Mouse (Mus musculus) hindbrain, postnatal 0 days (tissue): ENCODE results near the gene Plch2. TPM values are rescaled to one million over a fixed set of nuclear protein-coding genes. Genes with fewer than 3 reads are reported as not detected.
A peak's percentile ranks its signal among the peaks of the same experiment; 100 is the strongest.

Experiments used
- ATAC-seq: fragments of 200-750 bp; cut with Nextera tagmentation; 2 replicates; pipeline ENCODE4 v1.8.0; 2017; ENCODE audit warnings: mild to moderate bottlenecking, moderate TSS enrichment, moderate library complexity
- DNase-seq: peaks from one replicate; pipeline ENCODE4 v3.0.0-alpha.2; 2015; ENCODE audit warnings: low spot score
- H3K27ac ChIP-seq: fragments of 300-500 bp; sonication (generic); 2 replicates; pipeline ENCODE4 v1.5.1; 2014; ENCODE audit warnings: mild to moderate bottlenecking
- H3K27me3 ChIP-seq: fragments of 300-500 bp; sonication (generic); 2 replicates; pipeline ENCODE4 v1.6.1; 2014; ENCODE audit warnings: low read length, mixed read lengths; ENCODE audit not compliant: insufficient read depth
- H3K36me3 ChIP-seq: fragments of 300-500 bp; sonication (generic); 2 replicates; pipeline ENCODE4 v1.6.1; 2014; ENCODE audit warnings: low read length, mixed read lengths; ENCODE audit not compliant: insufficient read depth
- H3K4me1 ChIP-seq: fragments of 300-500 bp; sonication (generic); 2 replicates; pipeline ENCODE4 v1.6.1; 2014; ENCODE audit warnings: antibody characterized with exemption, low read length, mixed read lengths; ENCODE audit not compliant: insufficient read depth
- H3K4me2 ChIP-seq: fragments of 300-500 bp; sonication (generic); 2 replicates; pipeline ENCODE4 v1.6.1; 2014; ENCODE audit warnings: low read depth, mild to moderate bottlenecking, low read length, moderate library complexity, mixed read lengths
- H3K4me3 ChIP-seq: fragments of 300-500 bp; sonication (generic); 2 replicates; pipeline ENCODE4 v1.5.1; 2014; ENCODE audit warnings: low read length
- H3K9ac ChIP-seq: fragments of 300-500 bp; sonication (generic); replicated peaks from 2 replicates; pipeline ENCODE4 v1.6.1; 2014; ENCODE audit warnings: mild to moderate bottlenecking, low read length, moderate library complexity, mixed read lengths
- H3K9me3 ChIP-seq: fragments of 300-500 bp; sonication (generic); 2 replicates; pipeline ENCODE4 v1.6.1; 2016; ENCODE audit warnings: low read length, mixed read lengths
- CTCF ChIP-seq: IDR thresholded peaks from 2 replicates; pipeline ENCODE4 v1.5.1; 2016; ENCODE audit warnings: antibody characterized with exemption, control low read depth, low read depth
- WGBS: fragments of 180-500 bp; shearing (Covaris S2); extraction: QIAGEN DNeasy Blood & Tissue Kit; methylation state at CpG from one replicate; pipeline ENCODE4 v1.1.7; 2014; 5-methylcytosine and 5-hydroxymethylcytosine counted together
- polyA plus RNA-seq: library from polyadenylated mRNA; unstranded; fragments of >200 nt; fragmentation: Nextera tagmentation; extraction: Ambion mirVana; gene quantifications from 2 replicates; pipeline ENCODE4 v1.2.1, GENCODE M21; 2015
- total RNA-seq: library from RNA; depleted of rRNA; stranded (reverse); fragments of >200 nt; gene quantifications from 2 replicates; pipeline ENCODE4 v1.2.3, GENCODE M21; 2014

Plch2 gene
- total and polyA plus RNA-seq, 2 experiments from 2014 or later = 12.5 to 45.7 TPM

GRCm38 (mm10) chr4:155075137-155075536 is 18.6 kb upstream of the Plch2 start:
- WGBS = 87% methylated on average over 9 of the region's 9 CpGs
- peak; percentile 21; the same call in 1 of the 2 replicates for TF ChIP-seq CTCF
- Histone ChIP-seq H3K4me1 (no peaks in the 10 kb centered on the region), H3K4me2 (no peak overlapping the region), H3K27me3 (no peaks in the 10 kb centered on the region), H3K27ac (no peak overlapping the region), H3K9ac (no peak overlapping the region), H3K9me3 (no peaks in the 10 kb centered on the region), H3K4me3 (no peak overlapping the region), H3K36me3 (peaks cover 71% of the 10 kb centered on the region)
- no peak for DNase-seq
- no peak for ATAC-seq

GRCm38 (mm10) chr4:155074418-155074817 is 17.8 kb upstream of the Plch2 start:
- peaks cover 65% of the 10 kb centered on the region for H3K36me3 ChIP-seq
- no peaks in the 10 kb centered on the region for H3K27me3 ChIP-seq
- no peak for TF ChIP-seq CTCF
- no peak for DNase-seq
- H3K9ac ChIP-seq = no peak overlapping the region
- H3K4me1 ChIP-seq = no peaks in the 10 kb centered on the region
- H3K4me3 ChIP-seq = no peak overlapping the region
- WGBS = 50% methylated on average over 9 of the region's 9 CpGs
- no peak overlapping the region for H3K4me2 ChIP-seq
- no peak overlapping the region for H3K27ac ChIP-seq
- ATAC-seq = no peak
- no peaks in the 10 kb centered on the region for H3K9me3 ChIP-seq

GRCm38 (mm10) chr4:155070921-155071320 is 14.3 kb upstream of the Plch2 start:
- WGBS = 78% methylated on average over 5 of the region's 5 CpGs
- no peak overlapping the region for H3K4me3 ChIP-seq
- peaks cover 55% of the 10 kb centered on the region for H3K36me3 ChIP-seq
- DNase-seq (no peak), ATAC-seq (no peak)
- no peak for TF ChIP-seq CTCF
- H3K9me3 ChIP-seq = no peaks in the 10 kb centered on the region
- H3K9ac ChIP-seq = no peak overlapping the region
- no peak overlapping the region for H3K4me2 ChIP-seq
- H3K4me1 ChIP-seq = no peaks in the 10 kb centered on the region
- H3K27me3 ChIP-seq = no peaks in the 10 kb centered on the region
- no peak overlapping the region for H3K27ac ChIP-seq

GRCm38 (mm10) chr4:155070199-155070598 is 13.6 kb upstream of the Plch2 start:
- no peak for TF ChIP-seq CTCF
- H3K27ac ChIP-seq = no peak overlapping the region
- H3K4me1 ChIP-seq = no peaks in the 10 kb centered on the region
- no peaks in the 10 kb centered on the region for H3K27me3 ChIP-seq
- H3K4me2 ChIP-seq = no peak overlapping the region
- WGBS = 93% methylated on average over 13 of the region's 13 CpGs
- H3K9ac ChIP-seq = no peak overlapping the region
- peaks cover 47% of the 10 kb centered on the region for H3K36me3 ChIP-seq
- ATAC-seq (no peak), DNase-seq (no peak)
- H3K9me3 ChIP-seq = no peaks in the 10 kb centered on the region
- H3K4me3 ChIP-seq = no peak overlapping the region

- no peaks in the 10 kb centered on the region for H3K27me3 ChIP-seq
- H3K36me3 ChIP-seq = peaks cover 37% of the 10 kb centered on the region
- H3K4me1 ChIP-seq = no peaks in the 10 kb centered on the region
- DNase-seq (peak; percentile 30), ATAC-seq (no peak)
- H3K9ac ChIP-seq = no peak overlapping the region
- H3K27ac ChIP-seq = no peak overlapping the region
- no peak overlapping the region for H3K4me3 ChIP-seq
- WGBS = 81% methylated on average over 6 of the region's 6 CpGs
- H3K9me3 ChIP-seq = no peaks in the 10 kb centered on the region
- H3K4me2 ChIP-seq = no peak overlapping the region
- TF ChIP-seq CTCF = peak; percentile 43
Observed at GRCm38 (mm10) chr4:155069191-155069590, 12.6 kb upstream of the Plch2 start.

GRCm38 (mm10) chr4:155068357-155068972 is 11.9 kb upstream of the Plch2 start:
- Histone ChIP-seq H3K9ac (no peak overlapping the region), H3K9me3 (no peaks in the 10 kb centered on the region), H3K27ac (no peak overlapping the region), H3K4me3 (no peak overlapping the region), H3K4me2 (no peak overlapping the region), H3K36me3 (peaks cover 30% of the 10 kb centered on the region), H3K27me3 (no peaks in the 10 kb centered on the region), H3K4me1 (no peaks in the 10 kb centered on the region)
- 92% methylated on average over 20 of the region's 20 CpGs for WGBS
- DNase-seq (no peak), ATAC-seq (no peak)
- no peak for TF ChIP-seq CTCF

GRCm38 (mm10) chr4:155066834-155067522 is 10.4 kb upstream of the Plch2 start, which contains the start of gene Pex10:
Pex10 (plus strand) TSS chr4:155067016.
- H3K36me3 ChIP-seq = peaks cover 26% of the 10 kb centered on the region; the same call in 1 of the 2 replicates
- no peaks in the 10 kb centered on the region for H3K27me3 ChIP-seq
- no peak for TF ChIP-seq CTCF
- peak within 1 kb of the TSS; percentile 68 for H3K4me3 ChIP-seq
- H3K4me2 ChIP-seq = peak within 1 kb of the TSS; percentile 90
- peak within 1 kb of the TSS; percentile 66 for H3K27ac ChIP-seq
- WGBS = 2% methylated on average over 46 of the region's 48 CpGs
- no peaks in the 10 kb centered on the region for H3K9me3 ChIP-seq
- ATAC-seq (peak; percentile 94), DNase-seq (peak; percentile 99)
- H3K4me1 ChIP-seq = no peaks in the 10 kb centered on the region
- peak within 1 kb of the TSS; percentile 75 for H3K9ac ChIP-seq
